Mouse (Mus musculus) MEL (cell line): ENCODE results near the gene Pik3r1.

Experiments
- CTCF ChIP-seq, 3 experiments: IDR thresholded peaks in 2 of 3; conservative IDR thresholded peaks in 1 of 3; 2 replicates each; pipeline ENCODE4 v1.5.1; 2011 to 2012; ENCODE audit warnings: low read length in 3 of 3, low read depth in 2 of 3, mild to moderate bottlenecking in 2 of 3, improper control_type of control experiment in 1 of 3, inconsistent platforms in 1 of 3, mixed read lengths in 1 of 3, moderate library complexity in 1 of 3; ENCODE audit not compliant: control insufficient read depth in 1 of 3, insufficient read depth in 1 of 3, poor library complexity in 1 of 3, severe bottlenecking in 1 of 3
- MXI1 ChIP-seq: IDR thresholded peaks from 2 replicates; pipeline ENCODE4 v1.6.1; 2011; ENCODE audit warnings: mild to moderate bottlenecking, low read depth, low read length, improper control_type of control experiment
- POLR2A ChIP-seq, 2 experiments: IDR thresholded peaks; 2 replicates each; pipeline ENCODE4 v1.6.1; 2011 to 2012; ENCODE audit warnings: low read length in 2 of 2, mild to moderate bottlenecking in 2 of 2, control low read depth in 1 of 2, improper control_type of control experiment in 1 of 2, low read depth in 1 of 2, moderate library complexity in 1 of 2; ENCODE audit not compliant: control insufficient read depth in 1 of 2, insufficient read depth in 1 of 2, poor library complexity in 1 of 2
- POLR2AphosphoS5 ChIP-seq: IDR thresholded peaks from 2 replicates; pipeline ENCODE4 v1.6.1; 2012; ENCODE audit warnings: low read depth, borderline replicate concordance, mild to moderate bottlenecking, inconsistent platforms, low read length, moderate library complexity, mixed read lengths

DNA sequence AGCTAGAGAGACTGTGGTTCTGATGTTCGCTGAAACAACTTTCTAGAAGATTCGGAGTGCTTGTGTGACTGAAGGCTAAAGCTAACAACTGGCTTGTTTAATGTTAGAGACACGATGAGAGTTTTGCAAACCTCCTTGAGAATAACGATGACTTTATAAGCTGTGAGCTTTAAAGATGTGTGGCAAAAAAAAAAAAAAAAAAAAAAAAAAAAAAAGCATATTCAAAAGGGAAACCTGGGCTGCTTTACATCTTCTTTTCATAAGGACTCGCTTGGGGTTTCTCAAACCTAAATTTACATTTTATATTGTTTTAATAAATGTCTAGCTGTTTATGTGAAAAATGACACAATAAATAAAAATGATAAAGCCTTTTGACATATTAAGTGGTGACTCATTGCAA, 44.3 kb upstream of the Pik3r1 start:
- TF ChIP-seq CTCF (IDR thresholded peaks at IDR 0.05 in 2 of 3, conservative IDR thresholded peaks at IDR 0.05 in 1 of 3; ENCODE audit: control insufficient read depth in 1 of 3, insufficient read depth in 1 of 3, low read depth in 2 of 3, low read length in 3 of 3, poor library complexity in 1 of 3, severe bottlenecking in 1 of 3) (no peak), MXI1 (no peak), POLR2A (IDR thresholded peaks at IDR 0.05; ENCODE audit: control insufficient read depth in 1 of 2, insufficient read depth in 1 of 2, low read depth in 1 of 2, low read length in 2 of 2, poor library complexity in 1 of 2) (no peak), POLR2AphosphoS5 (no peak)
